21 mouse cellular contexts compared by ENCODE assay signal in genomic region chr5:103439171-103439570, GRCm38 (mm10). TPM values are rescaled to one million over a fixed set of nuclear protein-coding genes. Genes with fewer than 3 reads are reported as not detected.
DNase-seq lines count a peak whose midpoint lies in the region; ATAC-seq and TF ChIP-seq lines count a peak whose summit lies in the region.
"Had no signal": no experiment of that assay in that cellular context is flagged by ENCODE, and none has a peak within 500 bp of the region (broad histone marks: within the 10 kb centered on the region; RNA-seq: fewer than 3 reads in every experiment).

No protein-coding gene starts in this region.

- no peak for ATAC-seq in lung, postnatal 0 days
- peak; percentile 76 for ATAC-seq in CD4-positive, CD25-positive, alpha-beta regulatory T cell, adult 4 months
- peak; percentile 78 for ATAC-seq in inflammation-experienced regulatory T-cells, adult 6 months
- peak; percentile 43; the same call in 1 of the 2 replicates for ATAC-seq in stomach, postnatal 0 days (ENCODE audit: low FRiP score, low TSS enrichment)
- ATAC-seq in kidney, embryonic 15.5 days (replicated peaks; ENCODE audit: low FRiP score) = no peak
- ATAC-seq: forebrain, embryonic 14.5 days; intestine, postnatal 0 days had no signal

- TF ChIP-seq CTCF in lung, postnatal 0 days (IDR thresholded peaks at IDR 0.05) = no peak
- TF ChIP-seq CTCF in stomach, postnatal 0 days (IDR thresholded peaks at IDR 0.05; ENCODE audit: low read depth) = no peak

- no peak for TF ChIP-seq EP300 in lung, postnatal 0 days (IDR thresholded peaks at IDR 0.05)
- no peak for TF ChIP-seq EP300 in stomach, postnatal 0 days (optimal IDR thresholded peaks at IDR 0.05)

- H3K4me2 ChIP-seq in lung, postnatal 0 days (replicated peaks; ENCODE audit: low read depth, low read length) = no peak overlapping the region
- peak overlapping the region; percentile 11; the same call in 1 of the 2 replicates for H3K4me2 ChIP-seq in stomach, postnatal 0 days (replicated peaks; ENCODE audit: low read depth)
- H3K4me2 ChIP-seq in kidney, embryonic 15.5 days = no peak overlapping the region
- H3K4me2 ChIP-seq: embryonic facial prominence, embryonic 12.5 days; heart, embryonic 13.5 days; hindbrain, embryonic 14.5 days had no signal

- no peak overlapping the region for H3K9ac ChIP-seq in lung, postnatal 0 days (replicated peaks; ENCODE audit: low read depth)
- no peak overlapping the region for H3K9ac ChIP-seq in stomach, postnatal 0 days (ENCODE audit: low read length)
- H3K9ac ChIP-seq in kidney, embryonic 15.5 days = no peak overlapping the region
- H3K9ac ChIP-seq: embryonic facial prominence, embryonic 12.5 days; heart, embryonic 13.5 days; hindbrain, embryonic 14.5 days had no signal

- peaks cover 4% of the 10 kb centered on the region; the same call in 1 of the 2 replicates for H3K4me1 ChIP-seq in lung, postnatal 0 days (ENCODE audit: insufficient read depth, low read depth, low read length)
- peaks cover 6% of the 10 kb centered on the region for H3K4me1 ChIP-seq in stomach, postnatal 0 days (replicated peaks; ENCODE audit: control insufficient read depth, insufficient read depth)
- peaks cover 43% of the 10 kb centered on the region for H3K4me1 ChIP-seq in kidney, embryonic 15.5 days

- no peaks in the 10 kb centered on the region for H3K36me3 ChIP-seq in lung, postnatal 0 days (ENCODE audit: insufficient read depth, low read length)
- H3K36me3 ChIP-seq in stomach, postnatal 0 days (ENCODE audit: control insufficient read depth, insufficient read depth, low read length) = no peaks in the 10 kb centered on the region
- H3K36me3 ChIP-seq in kidney, embryonic 15.5 days = no peaks in the 10 kb centered on the region
- H3K36me3 ChIP-seq: embryonic facial prominence, embryonic 12.5 days; G1E; heart, embryonic 13.5 days had no signal

- WGBS in lung, postnatal 0 days = 52% methylated on average over 11 of the region's 11 CpGs
- 58% methylated on average over 11 of the region's 11 CpGs for WGBS in stomach, postnatal 0 days
- 84% methylated on average over 11 of the region's 11 CpGs for WGBS in kidney, embryonic 15.5 days

- no peak overlapping the region for H3K4me3 ChIP-seq in lung, postnatal 0 days (ENCODE audit: low read depth, low read length)
- H3K4me3 ChIP-seq in stomach, postnatal 0 days (ENCODE audit: low read depth, low read length) = no peak overlapping the region
- no peak overlapping the region for H3K4me3 ChIP-seq in kidney, embryonic 15.5 days (replicated peaks)
- H3K4me3 ChIP-seq: embryonic facial prominence, embryonic 12.5 days; gastrocnemius, adult 2 months; heart, embryonic 13.5 days had no signal

- H3K27ac ChIP-seq in lung, postnatal 0 days (ENCODE audit: low read length) = 0 out of 2 replicates have a peak overlapping the region, but pooled peaks have one; percentile 12
- 0 out of 2 replicates have a peak overlapping the region, but pooled peaks have one; percentile 8 for H3K27ac ChIP-seq in stomach, postnatal 0 days (replicated peaks)
- H3K27ac ChIP-seq in kidney, embryonic 15.5 days = no peak overlapping the region
- H3K27ac ChIP-seq: embryonic facial prominence, embryonic 12.5 days; gastrocnemius, adult 2 months; heart, embryonic 13.5 days; hindbrain, embryonic 14.5 days had no signal

- no peaks in the 10 kb centered on the region for H3K27me3 ChIP-seq in lung, postnatal 0 days (replicated peaks; ENCODE audit: insufficient read depth, low read length)
- no peaks in the 10 kb centered on the region for H3K27me3 ChIP-seq in stomach, postnatal 0 days (ENCODE audit: control insufficient read depth, insufficient read depth, low read length)
- no peaks in the 10 kb centered on the region for H3K27me3 ChIP-seq in kidney, embryonic 15.5 days
- H3K27me3 ChIP-seq: embryonic facial prominence, embryonic 12.5 days; heart, embryonic 13.5 days had no signal

- no peak for DNase-seq in lung, postnatal 0 days (ENCODE audit: low spot score)
- DNase-seq in lung, postnatal 14 days = no peak
- no peak for DNase-seq in stomach, postnatal 0 days (ENCODE audit: low spot score)
- DNase-seq in cerebellum, postnatal 14 days = no peak
- DNase-seq in urinary bladder, postnatal 10 days (ENCODE audit: low spot score) = no peak
- DNase-seq: adrenal gland, postnatal 14 days; B cell, adult 2 months; cerebellum, adult 18-20 months; cerebellum, postnatal 10 days; embryo, embryonic 11 days; gastrocnemius, adult 2 months; gastrocnemius, postnatal 25 days had no signal

- H3K9me3 ChIP-seq in lung, postnatal 0 days (ENCODE audit: low read length) = no peaks in the 10 kb centered on the region
- H3K9me3 ChIP-seq in stomach, postnatal 0 days (ENCODE audit: control insufficient read depth, low read length) = no peaks in the 10 kb centered on the region
- no peaks in the 10 kb centered on the region for H3K9me3 ChIP-seq in kidney, embryonic 15.5 days (replicated peaks)
- H3K9me3 ChIP-seq: embryonic facial prominence, embryonic 12.5 days; heart, embryonic 13.5 days had no signal

RNA-seq across cellular contexts. Expression of gene Ptpn13, which starts 14.2 kb away (rescaled TPM):
- 8.9 and 9.4 TPM in 2 replicates for polyA plus RNA-seq in lung, postnatal 0 days (2015; fragmentation: Nextera tagmentation; extraction: Ambion mirVana)
- 10 to 100 TPM; 22.5 to 26.9 TPM for polyA plus RNA-seq in CD4-positive, CD25-positive, alpha-beta regulatory T cell, adult 4 months (2017; shearing (Covaris generic))
- 10 to 100 TPM; 19.1 to 30.1 (median 25.2) TPM for polyA plus RNA-seq in inflammation-experienced regulatory T-cells, adult 6 months (2017; shearing (Covaris generic))
- polyA plus RNA-seq in stomach, postnatal 0 days (2015; fragmentation: Nextera tagmentation; extraction: Ambion mirVana) = 7.6 and 7.8 TPM in 2 replicates
- 29.8 and 30.9 TPM in 2 replicates for polyA plus RNA-seq in kidney, embryonic 15.5 days (2015; fragmentation: Nextera tagmentation; extraction: Ambion mirVana)
- polyA plus RNA-seq: G1E had no signal

Comparison
In these comparisons a context has a peak if more than half of its experiments do, and no peak if none do; other contexts are left out.
1. ATAC-seq: peak in CD4-positive, CD25-positive, alpha-beta regulatory T cell, adult 4 months (single experiment), inflammation-experienced regulatory T-cells, adult 6 months (single experiment) and stomach, postnatal 0 days (single experiment); none in lung, postnatal 0 days (single experiment) and kidney, embryonic 15.5 days (single experiment).